Mouse (Mus musculus): ENCODE data around the gene Nfatc3. TPM values are rescaled to one million over a fixed set of nuclear protein-coding genes. Genes with fewer than 3 reads are reported as not detected.

Nfatc3 gene
- polyA plus RNA-seq, 1 experiment from 2014 or later: 8.9 TPM

GRCm38 (mm10) chr8:106173566-106173965, 114.9 kb downstream of the Nfatc3 start:
- no peak for ATAC-seq (ENCODE audit: low FRiP score, low TSS enrichment)
- Histone ChIP-seq H3K4me1 (ENCODE audit: control insufficient read depth, insufficient read depth, low read length) (0 out of 2 replicates have a peak, but pooled peaks cover 13% of the 10 kb centered on the region), H3K4me3 (ENCODE audit: low read length) (no peak overlapping the region), H3K9ac (ENCODE audit: low read depth, low read length) (no peak overlapping the region), H3K27ac (ENCODE audit: low read depth, low read length) (no peak overlapping the region), H3K9me3 (ENCODE audit: control insufficient read depth, low read length) (no peaks in the 10 kb centered on the region), H3K4me2 (replicated peaks; ENCODE audit: low read depth, low read length) (no peak overlapping the region), H3K36me3 (ENCODE audit: control insufficient read depth, insufficient read depth, low read length) (no peaks in the 10 kb centered on the region), H3K27me3 (ENCODE audit: control insufficient read depth, insufficient read depth, low read length) (no peaks in the 10 kb centered on the region)
- 91% methylated on average over 3 of the region's 3 CpGs for WGBS

- 0 out of 2 replicates have a peak, but pooled peaks cover 5% of the 10 kb centered on the region for H3K4me1 ChIP-seq (ENCODE audit: control insufficient read depth, insufficient read depth, low read length)
- no peak overlapping the region for H3K27ac ChIP-seq (ENCODE audit: low read depth, low read length)
- no peak overlapping the region for H3K4me3 ChIP-seq (ENCODE audit: low read length)
- H3K9ac ChIP-seq (ENCODE audit: low read depth, low read length): no peak overlapping the region
- no peaks in the 10 kb centered on the region for H3K27me3 ChIP-seq (ENCODE audit: control insufficient read depth, insufficient read depth, low read length)
- no peak for ATAC-seq (ENCODE audit: low FRiP score, low TSS enrichment)
- WGBS: 33% methylated on average over 1 of the region's 1 CpGs
- no peaks in the 10 kb centered on the region for H3K9me3 ChIP-seq (ENCODE audit: control insufficient read depth, low read length)
- H3K4me2 ChIP-seq (replicated peaks; ENCODE audit: low read depth, low read length): no peak overlapping the region
- peaks cover 7% of the 10 kb centered on the region for H3K36me3 ChIP-seq (ENCODE audit: control insufficient read depth, insufficient read depth, low read length)
Measured at GRCm38 (mm10) chr8:106176891-106177290, 118.3 kb downstream of the Nfatc3 start.

GRCm38 (mm10) chr8:106177594-106177993, 119.0 kb downstream of the Nfatc3 start:
- no peak overlapping the region for H3K27ac ChIP-seq (ENCODE audit: low read depth, low read length)
- 76% methylated on average over 1 of the region's 1 CpGs for WGBS
- no peak overlapping the region for H3K4me3 ChIP-seq (ENCODE audit: low read length)

GRCm38 (mm10) chr8:106178428-106178827, 119.8 kb downstream of the Nfatc3 start:
- 80% methylated on average over 2 of the region's 2 CpGs for WGBS
- Histone ChIP-seq H3K4me3 (ENCODE audit: low read length) (no peak overlapping the region), H3K27me3 (ENCODE audit: control insufficient read depth, insufficient read depth, low read length) (no peaks in the 10 kb centered on the region), H3K9me3 (ENCODE audit: control insufficient read depth, low read length) (no peaks in the 10 kb centered on the region), H3K36me3 (ENCODE audit: control insufficient read depth, insufficient read depth, low read length) (peaks cover 14% of the 10 kb centered on the region), H3K4me1 (ENCODE audit: control insufficient read depth, insufficient read depth, low read length) (0 out of 2 replicates have a peak, but pooled peaks cover 5% of the 10 kb centered on the region), H3K27ac (ENCODE audit: low read depth, low read length) (no peak overlapping the region), H3K4me2 (replicated peaks; ENCODE audit: low read depth, low read length) (no peak overlapping the region), H3K9ac (ENCODE audit: low read depth, low read length) (no peak overlapping the region)
- ATAC-seq (ENCODE audit: low FRiP score, low TSS enrichment): no peak

More at GRCm38 (mm10) chr8:106177594-106177993, 119.0 kb downstream of the Nfatc3 start:
- H3K4me1 ChIP-seq (ENCODE audit: control insufficient read depth, insufficient read depth, low read length): 0 out of 2 replicates have a peak, but pooled peaks cover 5% of the 10 kb centered on the region
- no peaks in the 10 kb centered on the region for H3K9me3 ChIP-seq (ENCODE audit: control insufficient read depth, low read length)
- H3K4me2 ChIP-seq (replicated peaks; ENCODE audit: low read depth, low read length): no peak overlapping the region
- no peak overlapping the region for H3K9ac ChIP-seq (ENCODE audit: low read depth, low read length)
- peaks cover 12% of the 10 kb centered on the region for H3K36me3 ChIP-seq (ENCODE audit: control insufficient read depth, insufficient read depth, low read length)
- H3K27me3 ChIP-seq (ENCODE audit: control insufficient read depth, insufficient read depth, low read length): no peaks in the 10 kb centered on the region
- ATAC-seq (ENCODE audit: low FRiP score, low TSS enrichment): no peak

Other genes starting within 250 kb of the Nfatc3 start
- 13.6 and 14.9 TPM in 2 replicates for gene Ranbp10, start 231.5 kb upstream of the Nfatc3 start, polyA plus RNA-seq (2014; fragmentation: Nextera tagmentation; extraction: Ambion mirVana)
- 0.14 and 0.27 TPM in 2 replicates for gene Tsnaxip1, start 231.1 kb upstream of the Nfatc3 start, polyA plus RNA-seq (2014; fragmentation: Nextera tagmentation; extraction: Ambion mirVana)
- gene Cenpt, start 205.6 kb upstream of the Nfatc3 start, polyA plus RNA-seq (2014; fragmentation: Nextera tagmentation; extraction: Ambion mirVana): 31.1 and 41.0 TPM in 2 replicates
- 57.2 and 65.0 TPM in 2 replicates for gene Thap11, start 203.7 kb upstream of the Nfatc3 start, polyA plus RNA-seq (2014; fragmentation: Nextera tagmentation; extraction: Ambion mirVana)
- 329 and 342 TPM in 2 replicates for gene Nutf2, start 198.3 kb upstream of the Nfatc3 start, polyA plus RNA-seq (2014; fragmentation: Nextera tagmentation; extraction: Ambion mirVana)
- gene Edc4, start 178.0 kb upstream of the Nfatc3 start, polyA plus RNA-seq (2014; fragmentation: Nextera tagmentation; extraction: Ambion mirVana): 34.9 and 49.7 TPM in 2 replicates
- 1.0 and 1.1 TPM in 2 replicates for gene Nrn1l, start 165.3 kb upstream of the Nfatc3 start, polyA plus RNA-seq (2014; fragmentation: Nextera tagmentation; extraction: Ambion mirVana)
- gene Pskh1, start 158.4 kb upstream of the Nfatc3 start, polyA plus RNA-seq (2014; fragmentation: Nextera tagmentation; extraction: Ambion mirVana): 20.5 and 34.5 TPM in 2 replicates
- 1.5 and 2.0 TPM in 2 replicates for gene Ctrl, start 125.0 kb upstream of the Nfatc3 start, polyA plus RNA-seq (2014; fragmentation: Nextera tagmentation; extraction: Ambion mirVana)
- 38.7 and 47.6 TPM in 2 replicates for gene Psmb10, start 120.4 kb upstream of the Nfatc3 start, polyA plus RNA-seq (2014; fragmentation: Nextera tagmentation; extraction: Ambion mirVana)
- gene Lcat, start 115.5 kb upstream of the Nfatc3 start, polyA plus RNA-seq (2014; fragmentation: Nextera tagmentation; extraction: Ambion mirVana): 0.89 and 1.6 TPM in 2 replicates
- 16.8 and 21.8 TPM in 2 replicates for gene Slc12a4, start 92.7 kb upstream of the Nfatc3 start, polyA plus RNA-seq (2014; fragmentation: Nextera tagmentation; extraction: Ambion mirVana)
- gene Dpep3, start 79.4 kb upstream of the Nfatc3 start, polyA plus RNA-seq (2014; fragmentation: Nextera tagmentation; extraction: Ambion mirVana): not detected in 2 replicates
- gene Dus2, start 67.5 kb upstream of the Nfatc3 start, polyA plus RNA-seq (2014; fragmentation: Nextera tagmentation; extraction: Ambion mirVana): 18.3 and 19.9 TPM in 2 replicates
- 0.22 TPM in 1 of 2 replicates, not detected in the other for gene Dpep2nb, start 52.9 kb upstream of the Nfatc3 start, polyA plus RNA-seq (2014; fragmentation: Nextera tagmentation; extraction: Ambion mirVana)
- gene Ddx28, start 47.0 kb upstream of the Nfatc3 start, polyA plus RNA-seq (2014; fragmentation: Nextera tagmentation; extraction: Ambion mirVana): 13.4 and 19.8 TPM in 2 replicates
- gene Esrp2, start 78.1 kb downstream of the Nfatc3 start, polyA plus RNA-seq (2014; fragmentation: Nextera tagmentation; extraction: Ambion mirVana): 5.6 and 9.1 TPM in 2 replicates
- gene Pla2g15, start 91.6 kb downstream of the Nfatc3 start, polyA plus RNA-seq (2014; fragmentation: Nextera tagmentation; extraction: Ambion mirVana): 2.7 and 6.6 TPM in 2 replicates
- 87.4 and 90.3 TPM in 2 replicates for gene Slc7a6, start 110.0 kb downstream of the Nfatc3 start, polyA plus RNA-seq (2014; fragmentation: Nextera tagmentation; extraction: Ambion mirVana)
- gene Slc7a6os, start 152.1 kb downstream of the Nfatc3 start, polyA plus RNA-seq (2014; fragmentation: Nextera tagmentation; extraction: Ambion mirVana): 40.8 and 44.7 TPM in 2 replicates
- 39.9 and 59.1 TPM in 2 replicates for gene Prmt7, start 152.1 kb downstream of the Nfatc3 start, polyA plus RNA-seq (2014; fragmentation: Nextera tagmentation; extraction: Ambion mirVana)

Measured in kidney, embryonic 14.5 days (tissue).